Mouse (Mus musculus) megakaryocyte, embryonic 14.5 days (primary cell): ENCODE measurements around the gene Fkbp3.

Source experiments
- FLI1 ChIP-seq: IDR thresholded peaks from 2 replicates; pipeline ENCODE4 v1.6.1; 2012; ENCODE audit warnings: low read length, inconsistent platforms, mixed read lengths
- GATA1 ChIP-seq: IDR thresholded peaks from 3 replicates; pipeline ENCODE4 v1.6.1; 2012; ENCODE audit warnings: mixed read lengths, low read length, inconsistent platforms, borderline replicate concordance

- no peak for TF ChIP-seq GATA1
- TF ChIP-seq FLI1: no peak
Observed at GRCm38 (mm10) chr12:65035839-65036189, 38.0 kb downstream of the Fkbp3 start.
